Mouse (Mus musculus) cortical plate, adult 2 months (tissue): ENCODE data around the gene Lgr4.

ENCODE experiments used
- CTCF ChIP-seq: fragments of 200-500 bp; IDR thresholded peaks from 2 replicates; pipeline ENCODE4 v1.5.1; 2011; ENCODE audit warnings: mild to moderate bottlenecking, control low read depth, low read length; ENCODE audit not compliant: insufficient read depth; ENCODE audit errors: extremely low read depth
- POLR2A ChIP-seq: fragments of 200-500 bp; IDR thresholded peaks from 2 replicates; pipeline ENCODE4 v1.6.1; 2011; ENCODE audit warnings: mild to moderate bottlenecking, low read length, control low read depth; ENCODE audit not compliant: insufficient read depth; ENCODE audit errors: extremely low read depth

- TF ChIP-seq CTCF (no peak), POLR2A (no peak)
These were observed 70.5 kb downstream of the Lgr4 start for GRCm38 (mm10) chr2:109987946-109988345.
